Mouse (Mus musculus) heart, adult 2 months (tissue): ENCODE results near the gene Arid5b.

Experiments
- CTCF ChIP-seq: fragments of 200-600 bp; IDR thresholded peaks from 2 replicates; pipeline ENCODE4 v1.8.1; 2022; ENCODE audit warnings: antibody characterized with exemption, mild to moderate bottlenecking, moderate library complexity
- EP300 ChIP-seq: fragments of 200-500 bp; IDR thresholded peaks from 2 replicates; pipeline ENCODE4 v1.6.1; 2011; ENCODE audit warnings: low read depth, low read length, control low read depth; ENCODE audit not compliant: insufficient read depth

DNA sequence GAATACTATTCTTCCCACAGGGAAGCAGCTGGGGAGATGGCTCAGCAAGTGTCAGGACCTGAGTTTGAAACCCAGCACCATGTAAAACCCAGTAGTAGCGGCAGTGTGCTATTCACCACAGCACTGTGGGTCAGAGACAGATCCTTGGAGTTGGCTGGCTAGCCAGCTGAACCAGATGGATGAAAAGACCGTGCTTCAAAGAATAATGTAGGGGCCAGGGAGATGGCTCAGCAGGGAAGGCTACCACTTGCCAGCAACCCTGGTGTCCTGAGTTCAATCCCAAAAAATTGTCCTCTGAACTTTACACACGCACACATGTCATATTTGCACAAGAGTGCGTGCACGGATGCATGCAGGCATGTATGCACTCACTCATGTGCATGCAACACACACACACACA lies 164.9 kb downstream of the Arid5b start:
- TF ChIP-seq CTCF (no peak), EP300 (no peak)
